20 mouse cellular contexts compared by ENCODE assay signal in genomic region chr5:125011166-125011565, GRCm38 (mm10). TPM values are rescaled to one million over a fixed set of nuclear protein-coding genes. Genes with fewer than 3 reads are reported as not detected.
DNase-seq lines count a peak whose midpoint lies in the region; ATAC-seq and TF ChIP-seq lines count a peak whose summit lies in the region.
"Had no signal": no experiment of that assay in that cellular context is flagged by ENCODE, and none has a peak within 500 bp of the region (broad histone marks: within the 10 kb centered on the region; RNA-seq: fewer than 3 reads in every experiment).

No protein-coding gene starts in this region.

- H3K4me2 ChIP-seq in midbrain, embryonic 12.5 days (replicated peaks) = no peak overlapping the region
- H3K4me2 ChIP-seq in midbrain, embryonic 13.5 days (replicated peaks) = no peak overlapping the region
- no peak overlapping the region for H3K4me2 ChIP-seq in forebrain, embryonic 12.5 days
- H3K4me2 ChIP-seq: embryonic facial prominence, embryonic 15.5 days; forebrain, embryonic 15.5 days; hindbrain, embryonic 13.5 days; intestine, embryonic 15.5 days had no signal

- no peak for TF ChIP-seq CTCF in ES-Bruce4 (IDR thresholded peaks at IDR 0.05; ENCODE audit: low read depth, low read length)

- no peak for ATAC-seq in cerebellum, adult (ENCODE audit: insufficient number of reproducible peaks, low FRiP score, low TSS enrichment)
- no peak for ATAC-seq in midbrain, embryonic 12.5 days (ENCODE audit: low FRiP score, low read depth)
- no peak for ATAC-seq in midbrain, embryonic 13.5 days
- no peak for ATAC-seq in forebrain, embryonic 12.5 days (ENCODE audit: low FRiP score)
- ATAC-seq: CD4-positive, CD25-positive, alpha-beta regulatory T cell, adult 4 months; forebrain, embryonic 15.5 days; intestine, embryonic 15.5 days had no signal

- H3K9ac ChIP-seq in midbrain, embryonic 12.5 days (replicated peaks) = no peak overlapping the region
- H3K9ac ChIP-seq in midbrain, embryonic 13.5 days (replicated peaks) = no peak overlapping the region
- H3K9ac ChIP-seq in ES-Bruce4 (ENCODE audit: low read depth, poor library complexity, severe bottlenecking) = peak overlapping the region; percentile 9
- no peak overlapping the region for H3K9ac ChIP-seq in forebrain, embryonic 12.5 days
- H3K9ac ChIP-seq: embryonic facial prominence, embryonic 15.5 days; forebrain, embryonic 15.5 days; hindbrain, embryonic 13.5 days; intestine, embryonic 15.5 days had no signal

- H3K4me1 ChIP-seq in midbrain, embryonic 12.5 days = peaks cover 8% of the 10 kb centered on the region
- peaks cover 8% of the 10 kb centered on the region for H3K4me1 ChIP-seq in midbrain, embryonic 13.5 days (replicated peaks)
- H3K4me1 ChIP-seq in ES-Bruce4 (ENCODE audit: control insufficient read depth, insufficient read depth, low read length) = no peaks in the 10 kb centered on the region
- H3K4me1 ChIP-seq in forebrain, embryonic 12.5 days = peaks cover 10% of the 10 kb centered on the region

- H3K36me3 ChIP-seq in midbrain, embryonic 12.5 days = peaks cover 21% of the 10 kb centered on the region; the same call in 1 of the 2 replicates
- peaks cover 32% of the 10 kb centered on the region for H3K36me3 ChIP-seq in midbrain, embryonic 13.5 days
- H3K36me3 ChIP-seq in ES-Bruce4 (ENCODE audit: control insufficient read depth, insufficient read depth, low read length, poor library complexity, severe bottlenecking) = no peaks in the 10 kb centered on the region
- no peaks in the 10 kb centered on the region for H3K36me3 ChIP-seq in splenic B cell, adult 2 months (ENCODE audit: control insufficient read depth, insufficient read depth, low read length, poor library complexity, severe bottlenecking)
- H3K36me3 ChIP-seq in forebrain, embryonic 12.5 days (replicated peaks) = peaks cover 50% of the 10 kb centered on the region

- no peaks in the 10 kb centered on the region for H3K9me3 ChIP-seq in midbrain, embryonic 12.5 days
- no peaks in the 10 kb centered on the region for H3K9me3 ChIP-seq in midbrain, embryonic 13.5 days
- no peaks in the 10 kb centered on the region for H3K9me3 ChIP-seq in ES-Bruce4 (replicated peaks; ENCODE audit: control insufficient read depth, insufficient read depth, low read length, poor library complexity, severe bottlenecking)
- no peaks in the 10 kb centered on the region for H3K9me3 ChIP-seq in forebrain, embryonic 12.5 days
- H3K9me3 ChIP-seq: embryonic facial prominence, embryonic 15.5 days; forebrain, embryonic 10.5 days; forebrain, embryonic 15.5 days; heart, embryonic 10.5 days; hindbrain, embryonic 13.5 days; intestine, embryonic 15.5 days had no signal

- H3K4me3 ChIP-seq in midbrain, embryonic 12.5 days = no peak overlapping the region
- H3K4me3 ChIP-seq in midbrain, embryonic 13.5 days (replicated peaks) = no peak overlapping the region
- H3K4me3 ChIP-seq in ES-Bruce4 (ENCODE audit: low read depth, low read length) = peak overlapping the region; percentile 47
- H3K4me3 ChIP-seq in forebrain, embryonic 12.5 days (replicated peaks) = no peak overlapping the region
- H3K4me3 ChIP-seq: embryonic facial prominence, embryonic 15.5 days; erythroblast, embryonic 14.5 days; forebrain, embryonic 10.5 days; forebrain, embryonic 15.5 days; heart, embryonic 10.5 days; hindbrain, embryonic 13.5 days; intestine, embryonic 15.5 days had no signal

- DNase-seq in cerebellum, postnatal 25 days = peak; percentile 32 to 47
- peak; percentile 54 for DNase-seq in splenic B cell, adult 2 months (ENCODE audit: low read depth, low spot score)
- no peak for DNase-seq in layer of hippocampus, adult 9-10 months (ENCODE audit: low spot score)
- DNase-seq: embryo, embryonic 11 days; gastrocnemius, postnatal 10 days; heart, adult 18-20 months; heart, postnatal 4 days had no signal

- TF ChIP-seq POLR2A in ES-Bruce4 (IDR thresholded peaks at IDR 0.05; ENCODE audit: insufficient read depth, low read length) = no peak

- 91% methylated on average over 24 of the region's 24 CpGs for WGBS in midbrain, embryonic 12.5 days
- 92% methylated on average over 24 of the region's 24 CpGs for whole genome bisulfite sequencing in midbrain, embryonic 13.5 days
- 91% methylated on average over 24 of the region's 24 CpGs for WGBS in forebrain, embryonic 12.5 days

- 0 out of 2 replicates have a peak overlapping the region, but pooled peaks have one; percentile 0 for H3K27ac ChIP-seq in midbrain, embryonic 12.5 days (replicated peaks)
- H3K27ac ChIP-seq in midbrain, embryonic 13.5 days = no peak overlapping the region
- no peak overlapping the region for H3K27ac ChIP-seq in ES-Bruce4 (ENCODE audit: insufficient read depth, low read length)
- no peak overlapping the region for H3K27ac ChIP-seq in forebrain, embryonic 12.5 days
- H3K27ac ChIP-seq: embryonic facial prominence, embryonic 15.5 days; forebrain, embryonic 10.5 days; forebrain, embryonic 15.5 days; heart, embryonic 10.5 days; hindbrain, embryonic 13.5 days; intestine, embryonic 15.5 days had no signal

- no peaks in the 10 kb centered on the region for H3K27me3 ChIP-seq in midbrain, embryonic 12.5 days
- no peaks in the 10 kb centered on the region for H3K27me3 ChIP-seq in midbrain, embryonic 13.5 days
- H3K27me3 ChIP-seq in ES-Bruce4 (ENCODE audit: control insufficient read depth, insufficient read depth, low read length, poor library complexity, severe bottlenecking) = no peaks in the 10 kb centered on the region
- no peaks in the 10 kb centered on the region for H3K27me3 ChIP-seq in splenic B cell, adult 2 months (ENCODE audit: control insufficient read depth, insufficient read depth, low read length, poor library complexity, severe bottlenecking)
- no peaks in the 10 kb centered on the region for H3K27me3 ChIP-seq in forebrain, embryonic 12.5 days
- H3K27me3 ChIP-seq: embryonic facial prominence, embryonic 15.5 days; forebrain, embryonic 15.5 days; hindbrain, embryonic 13.5 days; intestine, embryonic 15.5 days had no signal

- no peak for TF ChIP-seq EP300 in ES-Bruce4 (IDR thresholded peaks at IDR 0.05; ENCODE audit: insufficient read depth, low read depth, low read length)

RNA-seq across cellular contexts. Expression of gene Rflna, which starts 8.1 kb away (rescaled TPM):
- 5.2 and 12.1 TPM in 2 replicates for polyA plus RNA-seq in midbrain, embryonic 12.5 days (2016; fragmentation: Nextera tagmentation; extraction: Ambion mirVana)
- polyA plus RNA-seq in midbrain, embryonic 13.5 days (2015; fragmentation: Nextera tagmentation; extraction: Ambion mirVana) = 4.9 and 5.1 TPM in 2 replicates
- 1.7 and 2.0 TPM in 2 replicates for polyA plus RNA-seq in ES-Bruce4 (2011; ENCODE audit: insufficient read depth, insufficient read length, low read depth, missing spikeins)
- polyA plus RNA-seq in forebrain, embryonic 12.5 days (2016; fragmentation: Nextera tagmentation; extraction: Ambion mirVana) = 5.8 and 6.7 TPM in 2 replicates
- polyA plus RNA-seq: CD4-positive, CD25-positive, alpha-beta regulatory T cell, adult 4 months; erythroblast, embryonic 14.5 days had no signal
